Mouse (Mus musculus): ENCODE measurements around the gene E4f1. TPM values are rescaled to one million over a fixed set of nuclear protein-coding genes. Genes with fewer than 3 reads are reported as not detected.

Gene E4f1
- polyA plus RNA-seq, 1 experiment from 2014 or later: 44.9 TPM

Other genes starting within 250 kb of the E4f1 start
- 13.0 and 13.5 TPM in 2 replicates for gene Tedc2, start 249.5 kb downstream of the E4f1 start, polyA plus RNA-seq (2015; fragmentation: Nextera tagmentation; extraction: Ambion mirVana)
- gene Ccnf, start 218.8 kb downstream of the E4f1 start, polyA plus RNA-seq (2015; fragmentation: Nextera tagmentation; extraction: Ambion mirVana): 30.1 and 32.7 TPM in 2 replicates
- 0.22 TPM in 1 of 2 replicates, not detected in the other for gene Abca17, start 119.2 kb downstream of the E4f1 start, polyA plus RNA-seq (2015; fragmentation: Nextera tagmentation; extraction: Ambion mirVana)
- gene Abca3, start 118.4 kb downstream of the E4f1 start, polyA plus RNA-seq (2015; fragmentation: Nextera tagmentation; extraction: Ambion mirVana): 21.5 and 21.7 TPM in 2 replicates
- gene Rnps1, start 55.7 kb downstream of the E4f1 start, polyA plus RNA-seq (2015; fragmentation: Nextera tagmentation; extraction: Ambion mirVana): 360 and 364 TPM in 2 replicates
- gene Eci1, start 43.7 kb downstream of the E4f1 start, polyA plus RNA-seq (2015; fragmentation: Nextera tagmentation; extraction: Ambion mirVana): 40.7 and 42.8 TPM in 2 replicates
- gene Dnase1l2, start 27.2 kb downstream of the E4f1 start, polyA plus RNA-seq (2015; fragmentation: Nextera tagmentation; extraction: Ambion mirVana): 5.7 and 6.6 TPM in 2 replicates
- 51.0 and 54.0 TPM in 2 replicates for gene Pgp, start 79 bp upstream of the E4f1 start, polyA plus RNA-seq (2015; fragmentation: Nextera tagmentation; extraction: Ambion mirVana)
- 0.40 TPM in 1 of 2 replicates, not detected in the other for gene Bricd5, start 3.6 kb upstream of the E4f1 start, polyA plus RNA-seq (2015; fragmentation: Nextera tagmentation; extraction: Ambion mirVana)
- 35.2 and 36.4 TPM in 2 replicates for gene Mlst8, start 8.8 kb upstream of the E4f1 start, polyA plus RNA-seq (2015; fragmentation: Nextera tagmentation; extraction: Ambion mirVana)
- gene Caskin1, start 18.3 kb upstream of the E4f1 start, polyA plus RNA-seq (2015; fragmentation: Nextera tagmentation; extraction: Ambion mirVana): 25.6 and 26.4 TPM in 2 replicates
- gene Traf7, start 57.6 kb upstream of the E4f1 start, polyA plus RNA-seq (2015; fragmentation: Nextera tagmentation; extraction: Ambion mirVana): 107 and 112 TPM in 2 replicates
- gene Rab26, start 63.9 kb upstream of the E4f1 start, polyA plus RNA-seq (2015; fragmentation: Nextera tagmentation; extraction: Ambion mirVana): 5.7 and 6.6 TPM in 2 replicates
- gene Pkd1, start 79.5 kb upstream of the E4f1 start, polyA plus RNA-seq (2015; fragmentation: Nextera tagmentation; extraction: Ambion mirVana): 17.1 and 22.9 TPM in 2 replicates
- 68.7 and 75.6 TPM in 2 replicates for gene Tsc2, start 162.3 kb upstream of the E4f1 start, polyA plus RNA-seq (2015; fragmentation: Nextera tagmentation; extraction: Ambion mirVana)
- gene Nthl1, start 162.4 kb upstream of the E4f1 start, polyA plus RNA-seq (2015; fragmentation: Nextera tagmentation; extraction: Ambion mirVana): 12.5 and 12.7 TPM in 2 replicates
- 26.7 and 27.6 TPM in 2 replicates for gene Slc9a3r2, start 180.0 kb upstream of the E4f1 start, polyA plus RNA-seq (2015; fragmentation: Nextera tagmentation; extraction: Ambion mirVana)
- gene Npw, start 188.1 kb upstream of the E4f1 start, polyA plus RNA-seq (2015; fragmentation: Nextera tagmentation; extraction: Ambion mirVana): not detected in 2 replicates
- gene Zfp598, start 199.4 kb upstream of the E4f1 start, polyA plus RNA-seq (2015; fragmentation: Nextera tagmentation; extraction: Ambion mirVana): 19.1 and 20.9 TPM in 2 replicates
- 134 and 145 TPM in 2 replicates for gene Syngr3, start 219.6 kb upstream of the E4f1 start, polyA plus RNA-seq (2015; fragmentation: Nextera tagmentation; extraction: Ambion mirVana)
- 38.7 TPM in 2 replicates for gene Gfer, start 225.8 kb upstream of the E4f1 start, polyA plus RNA-seq (2015; fragmentation: Nextera tagmentation; extraction: Ambion mirVana)
- 1.4 and 2.0 TPM in 2 replicates for gene Noxo1, start 225.9 kb upstream of the E4f1 start, polyA plus RNA-seq (2015; fragmentation: Nextera tagmentation; extraction: Ambion mirVana)
- gene Tbl3, start 237.3 kb upstream of the E4f1 start, polyA plus RNA-seq (2015; fragmentation: Nextera tagmentation; extraction: Ambion mirVana): 79.5 and 83.9 TPM in 2 replicates
- gene Rnf151, start 247.8 kb upstream of the E4f1 start, polyA plus RNA-seq (2015; fragmentation: Nextera tagmentation; extraction: Ambion mirVana): not detected in 2 replicates
- gene Rps2, start 247.8 kb upstream of the E4f1 start, polyA plus RNA-seq (2015; fragmentation: Nextera tagmentation; extraction: Ambion mirVana): 816 and 846 TPM in 2 replicates

Data from forebrain, embryonic 15.5 days (tissue).